Mouse (Mus musculus) liver, embryonic 14.5 days (tissue): ENCODE data around the gene 4930449I24Rik. TPM values are rescaled to one million over a fixed set of nuclear protein-coding genes. Genes with fewer than 3 reads are reported as not detected.
"Not testable (repeated sequence)": the region's sequence is repeated elsewhere in the genome, so short reads cannot be mapped to it uniquely, and the experiment has no call there.

ENCODE experiments used
- ATAC-seq: fragments of 200-750 bp; cut with Nextera tagmentation; 2 replicates; pipeline ENCODE4 v1.8.0; 2017; ENCODE audit warnings: moderate number of reproducible peaks, mild to moderate bottlenecking, moderate library complexity; ENCODE audit not compliant: insufficient read depth
- DNase-seq, 3 experiments: peaks; one replicate each; pipeline ENCODE4 v3.0.0-alpha.2; 2012 to 2013; ENCODE audit warnings: low read depth in 3 of 3, low spot score in 3 of 3
- H3K27ac ChIP-seq: fragments of 300-500 bp; sonication (generic); 2 replicates; pipeline ENCODE4 v1.5.1; 2014; ENCODE audit warnings: moderate library complexity, mild to moderate bottlenecking, control low read depth, inconsistent platforms
- H3K27me3 ChIP-seq: fragments of 300-500 bp; sonication (generic); 2 replicates; pipeline ENCODE4 v1.6.1; 2014; ENCODE audit warnings: mild to moderate bottlenecking, low read length, moderate library complexity; ENCODE audit not compliant: control insufficient read depth, insufficient read depth
- H3K36me3 ChIP-seq: fragments of 300-500 bp; sonication (generic); replicated peaks from 2 replicates; pipeline ENCODE4 v1.6.1; 2014; ENCODE audit warnings: low read depth; ENCODE audit not compliant: control insufficient read depth, insufficient read depth
- H3K4me1 ChIP-seq, 2 experiments: fragments of 200-500 bp in 1 of 2; fragments of 300-500 bp in 1 of 2; sonication (generic) in 1 of 2; replicated peaks; 2 replicates each; pipeline ENCODE4 v1.6.1; 2012 to 2014; ENCODE audit warnings: antibody characterized with exemption in 1 of 2, inconsistent platforms in 1 of 2, low read length in 1 of 2; ENCODE audit not compliant: control insufficient read depth in 2 of 2, insufficient read depth in 2 of 2
- H3K4me2 ChIP-seq: fragments of 300-500 bp; sonication (generic); 2 replicates; pipeline ENCODE4 v1.6.1; 2014; ENCODE audit warnings: low read depth, mild to moderate bottlenecking, control low read depth, moderate library complexity
- H3K4me3 ChIP-seq, 2 experiments: fragments of 200-500 bp in 1 of 2; fragments of 300-500 bp in 1 of 2; sonication (generic) in 1 of 2; 2 replicates each; pipeline ENCODE4 v1.5.1; 2012 to 2014; ENCODE audit warnings: low read depth in 2 of 2, low read length in 2 of 2, mild to moderate bottlenecking in 2 of 2, control low read depth in 1 of 2, inconsistent platforms in 1 of 2, moderate library complexity in 1 of 2; ENCODE audit not compliant: insufficient read depth in 1 of 2
- H3K9ac ChIP-seq: fragments of 300-500 bp; sonication (generic); replicated peaks from 2 replicates; pipeline ENCODE4 v1.6.1; 2014; ENCODE audit warnings: mild to moderate bottlenecking, control low read depth, moderate library complexity
- H3K9me3 ChIP-seq: fragments of 300-500 bp; sonication (generic); 2 replicates; pipeline ENCODE4 v1.6.1; 2016; ENCODE audit warnings: low read length, mixed read lengths; ENCODE audit not compliant: control insufficient read depth
- WGBS: fragments of 180-500 bp; shearing (Covaris S2); extraction: QIAGEN DNeasy Blood & Tissue Kit; methylation state at CpG from one replicate; pipeline ENCODE4 v1.1.7; 2014; ENCODE audit not compliant: insufficient replicate concordance; 5-methylcytosine and 5-hydroxymethylcytosine counted together
- polyA plus RNA-seq, 2 experiments: library from polyadenylated mRNA; depleted of rRNA in 1 of 2; stranded (reverse) in 1 of 2; unstranded in 1 of 2; fragments of >200 nt; fragmentation: Nextera tagmentation in 1 of 2; extraction: Ambion mirVana in 1 of 2; gene quantifications; 2 replicates each; pipeline versions ENCODE4 v1.2.1 to v1.2.3; 2012 to 2014

The 4930449I24Rik gene
- polyA plus RNA-seq, 2 experiments = not detected

- not testable (repeated sequence) for H3K4me3 ChIP-seq, H3K36me3 ChIP-seq
- WGBS = 74% methylated on average over 3 of the region's 3 CpGs
Measured at GRCm38 (mm10) chr5:146537347-146537746, 35.1 kb downstream of the 4930449I24Rik start, which contains the start of gene Gm3409. Gene Gm3409 (plus strand): TSS chr5:146537647.

More at GRCm38 (mm10) chr5:146537347-146537746, 35.1 kb downstream of the 4930449I24Rik start, which contains the start of gene Gm3409:
- not testable (repeated sequence) for H3K27me3 ChIP-seq, H3K9ac ChIP-seq, ATAC-seq, H3K27ac ChIP-seq, H3K4me2 ChIP-seq, DNase-seq, H3K9me3 ChIP-seq, H3K4me1 ChIP-seq

Other genes with a start within 250 kb of the 4930449I24Rik start
- gene Wasf3, start 117.4 kb upstream of the 4930449I24Rik start, polyA plus RNA-seq (2012; rRNA removed) = 0.06 and 0.07 TPM in 2 replicates
- gene Wasf3, start 117.4 kb upstream of the 4930449I24Rik start, polyA plus RNA-seq (2014; fragmentation: Nextera tagmentation; extraction: Ambion mirVana) = 0.04 TPM in 2 replicates
- not detected in 2 replicates for gene Gm6408, start 20.4 kb upstream of the 4930449I24Rik start, polyA plus RNA-seq (2012; rRNA removed)
- not detected in 2 replicates for gene Gm6408, start 20.4 kb upstream of the 4930449I24Rik start, polyA plus RNA-seq (2014; fragmentation: Nextera tagmentation; extraction: Ambion mirVana)
- not detected in 2 replicates for gene Gm6370, start 11.0 kb upstream of the 4930449I24Rik start, polyA plus RNA-seq (2012; rRNA removed)
- not detected in 2 replicates for gene Gm6370, start 11.0 kb upstream of the 4930449I24Rik start, polyA plus RNA-seq (2014; fragmentation: Nextera tagmentation; extraction: Ambion mirVana)
- not detected in 2 replicates for gene Gm3402, start 11.7 kb downstream of the 4930449I24Rik start, polyA plus RNA-seq (2012; rRNA removed)
- gene Gm3402, start 11.7 kb downstream of the 4930449I24Rik start, polyA plus RNA-seq (2014; fragmentation: Nextera tagmentation; extraction: Ambion mirVana) = not detected in 2 replicates
- not detected in 2 replicates for gene Gm3404, start 23.4 kb downstream of the 4930449I24Rik start, polyA plus RNA-seq (2012; rRNA removed)
- not detected in 2 replicates for gene Gm3404, start 23.4 kb downstream of the 4930449I24Rik start, polyA plus RNA-seq (2014; fragmentation: Nextera tagmentation; extraction: Ambion mirVana)
- gene Gm3409, start 35.2 kb downstream of the 4930449I24Rik start, polyA plus RNA-seq (2012; rRNA removed) = not detected in 2 replicates
- gene Gm3409, start 35.2 kb downstream of the 4930449I24Rik start, polyA plus RNA-seq (2014; fragmentation: Nextera tagmentation; extraction: Ambion mirVana) = not detected in 2 replicates
- not detected in 2 replicates for gene Gm3415, start 53.7 kb downstream of the 4930449I24Rik start, polyA plus RNA-seq (2012; rRNA removed)
- gene Gm3415, start 53.7 kb downstream of the 4930449I24Rik start, polyA plus RNA-seq (2014; fragmentation: Nextera tagmentation; extraction: Ambion mirVana) = not detected in 2 replicates
- 0.99 and 1.6 TPM in 2 replicates for gene Gpr12, start 82.8 kb downstream of the 4930449I24Rik start, polyA plus RNA-seq (2012; rRNA removed)
- gene Gpr12, start 82.8 kb downstream of the 4930449I24Rik start, polyA plus RNA-seq (2014; fragmentation: Nextera tagmentation; extraction: Ambion mirVana) = 0.05 and 0.23 TPM in 2 replicates